Mouse (Mus musculus) fat pad, adult 2 months (tissue): ENCODE measurements around the gene Slc3a2.
A peak's percentile ranks its signal among the peaks of the same experiment; 100 is the strongest.

Experiments used
- DNase-seq: peaks from one replicate; pipeline ENCODE4 v3.0.0-alpha.2; 2011; ENCODE audit warnings: low read depth, low spot score; ENCODE audit errors: extremely low read depth

The Slc3a2 gene

GRCm38 (mm10) chr19:8665746-8666145, 57.4 kb downstream of the Slc3a2 start:
- no peak for DNase-seq

GRCm38 (mm10) chr19:8664859-8665258, 58.3 kb downstream of the Slc3a2 start:
- no peak for DNase-seq

- DNase-seq = no peak
Observed at GRCm38 (mm10) chr19:8663911-8664421, 59.2 kb downstream of the Slc3a2 start.

- peak; percentile 78 for DNase-seq
Observed at GRCm38 (mm10) chr19:8663360-8663839, 59.8 kb downstream of the Slc3a2 start, which contains the start of gene Chrm1. Gene Chrm1, plus strand, starts transcription at chr19:8663789.

GRCm38 (mm10) chr19:8662337-8662736, 60.8 kb downstream of the Slc3a2 start:
- no peak for DNase-seq

GRCm38 (mm10) chr19:8661821-8662307, 61.3 kb downstream of the Slc3a2 start:
- no peak for DNase-seq
